Mouse (Mus musculus): ENCODE measurements around the gene Ddx4. TPM values are rescaled to one million over a fixed set of nuclear protein-coding genes. Genes with fewer than 3 reads are reported as not detected.
A peak's percentile ranks its signal among the peaks of the same experiment; 100 is the strongest.

Ddx4 gene
- under 1 TPM in 1 of 2 experiments, not detected in 1; 0.15 TPM for total RNA-seq (2021)
- long read RNA-seq, experiment 1: 0 reads
- long read RNA-seq, experiment 2: 0 reads

GRCm38 (mm10) chr13:112652205-112652604, at the start of gene Ddx4:
Gene Ddx4 (minus strand): TSS chr13:112652475.
- DNase-seq: no peak
- intact Hi-C loops (cut with DNase I): no loop called here

- DNase-seq: peak; percentile 35 to 53
- intact Hi-C loops (cut with DNase I): no loop called here
Observed at GRCm38 (mm10) chr13:112701256-112701655, 49.0 kb upstream of the Ddx4 start.

- DNase-seq: no peak
- intact Hi-C loops (cut with DNase I): no loop called here
Observed at GRCm38 (mm10) chr13:112695526-112696240, 43.4 kb upstream of the Ddx4 start.

- intact Hi-C loops (cut with DNase I): no loop called here
Observed at GRCm38 (mm10) chr13:112692870-112693553, 40.7 kb upstream of the Ddx4 start.

GRCm38 (mm10) chr13:112686155-112686554, 33.9 kb upstream of the Ddx4 start:
- intact Hi-C loops (cut with DNase I): no loop called here
- no peak for DNase-seq

More at GRCm38 (mm10) chr13:112692870-112693553, 40.7 kb upstream of the Ddx4 start:
- no peak for DNase-seq

GRCm38 (mm10) chr13:112683970-112684369, 31.7 kb upstream of the Ddx4 start:
- DNase-seq: no peak
- intact Hi-C loops (cut with DNase I): no loop called here

- no peak for DNase-seq
- intact Hi-C loops (cut with DNase I): no loop called here
Observed at GRCm38 (mm10) chr13:112683312-112683711, 31.0 kb upstream of the Ddx4 start.

GRCm38 (mm10) chr13:112678154-112678553, 25.9 kb upstream of the Ddx4 start:
- intact Hi-C loops (cut with DNase I): loop anchor here (5.0 to 10.0 kb wide), 3 partner anchors 74 to 187 kb away; partner anchors contain the start of gene Plpp1
- DNase-seq: no peak

- intact Hi-C loops (cut with DNase I): loop anchor here (2.0 to 10.0 kb wide), 6 partner anchors 88 to 363 kb away; partner anchors contain the start of genes Cdc20b and Plpp1
- peak; percentile 64 to 80 for DNase-seq
Observed at GRCm38 (mm10) chr13:112673899-112674447, 21.7 kb upstream of the Ddx4 start.

GRCm38 (mm10) chr13:112672797-112673196, 20.5 kb upstream of the Ddx4 start:
- no peak for DNase-seq
- intact Hi-C loops (cut with DNase I): loop anchor here (2.0 to 10.0 kb wide), 6 partner anchors 90 to 365 kb away; partner anchors contain the start of genes Cdc20b and Plpp1

GRCm38 (mm10) chr13:112671708-112672107, 19.4 kb upstream of the Ddx4 start:
- intact Hi-C loops (cut with DNase I): loop anchor here (2.0 to 10.0 kb wide), 6 partner anchors 91 to 366 kb away; partner anchors contain the start of genes Cdc20b and Plpp1
- no peak for DNase-seq

GRCm38 (mm10) chr13:112667215-112667614, 14.9 kb upstream of the Ddx4 start:
- intact Hi-C loops (cut with DNase I): no loop called here
- no peak for DNase-seq

GRCm38 (mm10) chr13:112666433-112667024, 14.3 kb upstream of the Ddx4 start:
- intact Hi-C loops (cut with DNase I): no loop called here
- DNase-seq: no peak

GRCm38 (mm10) chr13:112661687-112662086, 9.4 kb upstream of the Ddx4 start:
- intact Hi-C loops (cut with DNase I): no loop called here
- DNase-seq: no peak

- peak; percentile 88 to 92 for DNase-seq
- intact Hi-C loops (cut with DNase I): no loop called here
Observed at GRCm38 (mm10) chr13:112660574-112661381, 8.5 kb upstream of the Ddx4 start, which contains the start of gene Slc38a9. Gene Slc38a9 (plus strand): TSS chr13:112660751.

GRCm38 (mm10) chr13:112659986-112660573, 7.8 kb upstream of the Ddx4 start:
- intact Hi-C loops (cut with DNase I): no loop called here
- DNase-seq: no peak

- intact Hi-C loops (cut with DNase I): no loop called here
- DNase-seq: no peak
Observed at GRCm38 (mm10) chr13:112651183-112651582, 1.1 kb downstream of the Ddx4 start.

- no peak for DNase-seq
- intact Hi-C loops (cut with DNase I): no loop called here
Observed at GRCm38 (mm10) chr13:112645529-112646186, 6.6 kb downstream of the Ddx4 start.

GRCm38 (mm10) chr13:112644996-112645395, 7.3 kb downstream of the Ddx4 start:
- intact Hi-C loops (cut with DNase I): no loop called here
- no peak for DNase-seq

All from heart, postnatal 14 days (tissue).